Mouse (Mus musculus) yolk sac, embryonic 10.5 days (tissue): ENCODE results near the gene Bcl2a1b.
"Not testable (repeated sequence)": the region's sequence is repeated elsewhere in the genome, so short reads cannot be mapped to it uniquely, and the experiment has no call there.

Source experiments
- DNase-seq: peaks from one replicate; pipeline ENCODE4 v3.0.0-alpha.2; 2017; ENCODE audit warnings: low spot score

Gene Bcl2a1b

DNA sequence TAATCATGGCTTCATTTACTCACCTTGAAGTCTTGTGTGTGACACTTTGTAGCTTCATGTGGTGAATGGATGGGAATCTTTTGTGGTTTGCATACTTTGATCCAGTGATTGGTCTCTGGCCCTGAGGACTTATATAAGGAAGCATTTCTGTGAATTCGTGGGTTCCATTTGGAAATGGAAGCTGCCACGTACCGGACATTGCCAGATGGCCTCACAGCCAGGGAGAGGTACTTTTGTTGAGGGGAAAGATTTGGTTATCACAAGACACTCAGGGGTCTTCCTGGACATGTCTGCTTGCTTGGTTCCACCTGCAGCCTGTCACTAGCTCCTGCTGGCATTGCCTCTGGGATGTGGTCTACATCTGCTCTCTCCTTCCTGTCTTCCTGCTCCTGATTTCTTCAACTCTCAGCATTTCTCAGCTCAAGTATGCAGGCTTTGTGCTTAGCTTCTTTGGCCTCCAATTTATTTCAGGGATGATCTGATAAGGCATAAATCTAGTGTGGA lies 41.6 kb downstream of the Bcl2a1b start:
- DNase-seq, result not testable (repeated sequence)

DNA sequence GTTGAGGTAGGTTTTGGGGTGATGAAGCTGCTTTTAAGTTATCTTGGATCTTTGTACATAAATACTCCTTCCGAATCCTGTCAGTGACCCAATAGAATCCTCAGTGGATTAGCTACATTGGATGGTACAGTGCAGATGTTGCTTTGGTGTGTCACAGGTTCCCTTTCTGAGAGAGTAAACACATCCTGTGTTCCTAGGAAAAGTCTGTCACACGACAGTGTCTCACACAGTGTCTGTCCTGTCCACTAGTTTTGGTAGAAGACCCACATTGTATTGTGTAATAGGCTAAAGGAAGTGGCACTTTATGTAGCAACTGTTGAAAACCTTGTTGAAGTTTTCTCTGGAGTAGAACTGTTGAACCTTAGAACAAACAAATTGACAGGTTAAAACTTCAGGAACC lies 54.4 kb downstream of the Bcl2a1b start:
- DNase-seq, result no peak

DNA sequence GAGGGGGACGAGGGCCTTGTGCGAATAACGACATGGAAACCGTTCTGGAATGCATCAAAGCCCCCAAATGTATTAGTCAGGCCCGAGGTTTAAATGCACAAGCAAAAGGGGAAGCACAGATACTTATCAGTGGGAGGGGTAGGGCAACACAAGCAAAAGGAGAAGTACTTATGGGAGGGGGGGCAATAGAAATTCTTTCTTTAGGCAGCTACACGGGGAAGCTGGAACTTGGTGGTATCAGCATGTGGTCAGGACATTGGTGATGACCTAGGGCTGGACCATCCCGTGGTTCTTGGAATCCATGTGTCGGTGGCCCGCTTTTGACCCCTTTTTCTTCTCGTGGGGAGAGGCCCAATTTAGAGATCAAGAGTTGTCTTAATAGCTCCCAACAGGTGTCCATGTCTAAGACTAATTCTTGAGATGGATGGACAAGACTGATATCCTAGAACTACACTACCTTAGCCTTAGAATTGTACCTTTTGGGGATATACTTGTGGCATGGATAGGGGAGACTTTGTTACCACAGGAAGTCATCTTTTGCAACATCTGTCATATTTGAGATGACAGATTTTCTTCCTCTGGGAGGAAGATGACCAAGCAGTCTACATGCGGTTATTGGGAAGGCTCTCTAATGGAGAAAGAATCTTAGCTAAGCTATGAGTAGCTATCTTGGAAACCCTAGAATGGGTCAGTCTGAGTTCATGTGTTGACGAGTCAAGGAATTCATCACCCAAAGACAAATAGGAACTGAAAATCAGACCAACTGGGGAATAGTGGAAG lies 57.7 kb downstream of the Bcl2a1b start:
- DNase-seq, result no peak
